Comparison of ENCODE assay signal across 7 mouse cellular contexts in genomic region chr1:180365983-180366811, GRCm38 (mm10). TPM values are rescaled to one million over a fixed set of nuclear protein-coding genes. Genes with fewer than 3 reads are reported as not detected.
A peak's percentile ranks its signal among the peaks of the same experiment; 100 is the strongest.
DNase-seq lines count a peak whose midpoint lies in the region; ATAC-seq and TF ChIP-seq lines count a peak whose summit lies in the region.

No protein-coding gene starts in this region.

- peak overlapping the region; percentile 54; the same call in 1 of the 2 replicates for H3K27ac ChIP-seq in testis, adult 2 months (ENCODE audit: control insufficient read depth, insufficient read depth, low read depth, low read length)
- H3K27ac ChIP-seq in embryonic facial prominence, embryonic 15.5 days (replicated peaks) = peak overlapping the region; percentile 91
- H3K27ac ChIP-seq in liver, embryonic 13.5 days = peak overlapping the region; percentile 29
- peak overlapping the region; percentile 69; the same call in 1 of the 2 replicates for H3K27ac ChIP-seq in stomach, embryonic 14.5 days (ENCODE audit: low read length)

- H3K4me1 ChIP-seq in testis, adult 2 months (ENCODE audit: control insufficient read depth, insufficient read depth, low read length) = peaks cover 19% of the 10 kb centered on the region
- peaks cover 44% of the 10 kb centered on the region for H3K4me1 ChIP-seq in embryonic facial prominence, embryonic 15.5 days
- H3K4me1 ChIP-seq in liver, embryonic 13.5 days (replicated peaks) = peaks cover 51% of the 10 kb centered on the region
- peaks cover 30% of the 10 kb centered on the region for H3K4me1 ChIP-seq in stomach, embryonic 14.5 days (ENCODE audit: control insufficient read depth, insufficient read depth, low read length)

- no peak overlapping the region for H3K9ac ChIP-seq in embryonic facial prominence, embryonic 15.5 days
- no peak overlapping the region for H3K9ac ChIP-seq in liver, embryonic 13.5 days
- no peak overlapping the region for H3K9ac ChIP-seq in stomach, embryonic 14.5 days (replicated peaks; ENCODE audit: low read depth, low read length)

- whole genome bisulfite sequencing in embryonic facial prominence, embryonic 15.5 days = 72% methylated on average over 18 of the region's 18 CpGs
- 58% methylated on average over 18 of the region's 18 CpGs for WGBS in liver, embryonic 13.5 days (ENCODE audit: insufficient replicate concordance)
- 66% methylated on average over 18 of the region's 18 CpGs for WGBS in stomach, embryonic 14.5 days

- no peaks in the 10 kb centered on the region for H3K36me3 ChIP-seq in testis, adult 2 months (ENCODE audit: control insufficient read depth, insufficient read depth, low read length)
- no peaks in the 10 kb centered on the region for H3K36me3 ChIP-seq in embryonic facial prominence, embryonic 15.5 days
- H3K36me3 ChIP-seq in liver, embryonic 13.5 days = no peaks in the 10 kb centered on the region
- H3K36me3 ChIP-seq in stomach, embryonic 14.5 days (ENCODE audit: control insufficient read depth, insufficient read depth, low read length) = no peaks in the 10 kb centered on the region

- no peaks in the 10 kb centered on the region for H3K9me3 ChIP-seq in embryonic facial prominence, embryonic 15.5 days (replicated peaks)
- H3K9me3 ChIP-seq in liver, embryonic 13.5 days (replicated peaks) = no peaks in the 10 kb centered on the region
- no peaks in the 10 kb centered on the region for H3K9me3 ChIP-seq in stomach, embryonic 14.5 days (ENCODE audit: control insufficient read depth, low read depth, low read length)

- DNase-seq in testis, postnatal 14 days (ENCODE audit: low spot score) = no peak
- DNase-seq in liver, embryonic 13.5 days = no peak
- DNase-seq in Muller cell, postnatal 12 days (ENCODE audit: inconsistent ontology term) = no peak
- no peak for DNase-seq in left cerebral cortex, adult 18-20 months (ENCODE audit: low spot score in 2 of 2)

- TF ChIP-seq POLR2A in testis, adult 2 months (IDR thresholded peaks at IDR 0.05; ENCODE audit: control insufficient read depth, low read depth, low read length) = no peak

- TF ChIP-seq CTCF in testis, adult 2 months (IDR thresholded peaks at IDR 0.05; ENCODE audit: control insufficient read depth, insufficient read depth, insufficient replicate concordance, low read depth, low read length) = no peak

- no peaks in the 10 kb centered on the region for H3K27me3 ChIP-seq in testis, adult 2 months (ENCODE audit: control insufficient read depth, insufficient read depth, low read length)
- no peaks in the 10 kb centered on the region for H3K27me3 ChIP-seq in embryonic facial prominence, embryonic 15.5 days
- H3K27me3 ChIP-seq in liver, embryonic 13.5 days = 0 out of 2 replicates have a peak, but pooled peaks cover 3% of the 10 kb centered on the region
- no peaks in the 10 kb centered on the region for H3K27me3 ChIP-seq in stomach, embryonic 14.5 days (ENCODE audit: control insufficient read depth, insufficient read depth, low read length)

- H3K4me2 ChIP-seq in embryonic facial prominence, embryonic 15.5 days (replicated peaks) = peak overlapping the region; percentile 65; the same call in 1 of the 2 replicates
- peak overlapping the region; percentile 80; the same call in 1 of the 2 replicates for H3K4me2 ChIP-seq in liver, embryonic 13.5 days
- peak overlapping the region; percentile 60 for H3K4me2 ChIP-seq in stomach, embryonic 14.5 days (replicated peaks; ENCODE audit: low read depth, low read length)

- H3K4me3 ChIP-seq in testis, adult 2 months (ENCODE audit: control insufficient read depth, low read depth, low read length) = no peak overlapping the region
- H3K4me3 ChIP-seq in embryonic facial prominence, embryonic 15.5 days (replicated peaks) = peak overlapping the region; percentile 48
- H3K4me3 ChIP-seq in liver, embryonic 13.5 days (replicated peaks) = no peak overlapping the region
- peak overlapping the region; percentile 28; the same call in 1 of the 2 replicates for H3K4me3 ChIP-seq in stomach, embryonic 14.5 days (ENCODE audit: low read depth, low read length)

- ATAC-seq in embryonic facial prominence, embryonic 15.5 days (ENCODE audit: insufficient number of reproducible peaks, low FRiP score, low TSS enrichment, low read depth) = no peak
- no peak for ATAC-seq in liver, embryonic 13.5 days (ENCODE audit: low read depth)
- no peak for ATAC-seq in stomach, embryonic 14.5 days (ENCODE audit: insufficient number of reproducible peaks, insufficient read depth, low FRiP score, low read depth)

RNA-seq across cellular contexts. Expression of gene Itpkb, which starts 35.9 kb away (rescaled TPM):
- polyA plus RNA-seq in testis, adult 2 months (2012; rRNA removed) = 9.9 TPM in 2 replicates
- polyA plus RNA-seq in embryonic facial prominence, embryonic 15.5 days (2015; fragmentation: Nextera tagmentation; extraction: Ambion mirVana) = 12.3 and 13.5 TPM in 2 replicates
- 1.3 TPM in 2 replicates for polyA plus RNA-seq in liver, embryonic 13.5 days (2015; fragmentation: Nextera tagmentation; extraction: Ambion mirVana)
- 10.4 and 10.9 TPM in 2 replicates for polyA plus RNA-seq in stomach, embryonic 14.5 days (2014; fragmentation: Nextera tagmentation; extraction: Ambion mirVana)
- total RNA-seq in left cerebral cortex, adult 18-20 months (2021) = 10 to 100 TPM; 18.3 to 20.2 TPM

Comparison
In these comparisons a context has a peak if more than half of its experiments do, and no peak if none do; other contexts are left out.
1. H3K27ac ChIP-seq: peak in every context shown above with its lines; median percentile 91 in embryonic facial prominence, embryonic 15.5 days; 69 in stomach, embryonic 14.5 days; 54 in testis, adult 2 months; 29 in liver, embryonic 13.5 days.
2. H3K4me3 ChIP-seq: peak in embryonic facial prominence, embryonic 15.5 days (single experiment) and stomach, embryonic 14.5 days (single experiment); none in testis, adult 2 months (single experiment) and liver, embryonic 13.5 days (single experiment).
3. Peak in every context shown above with its lines, with median percentiles within 50 percentile points of each other: H3K4me2 ChIP-seq.